Mouse (Mus musculus) granulocyte monocyte progenitor cell, adult 5-6 weeks (primary cell): ENCODE results near the gene Exoc3l4. TPM values are rescaled to one million over a fixed set of nuclear protein-coding genes. Genes with fewer than 3 reads are reported as not detected.

Experiments used
- ATAC-seq: replicated peaks from 2 replicates; pipeline ENCODE4 v1.8.0; 2016; ENCODE audit warnings: mild to moderate bottlenecking, moderate TSS enrichment, inconsistent platforms; ENCODE audit not compliant: poor library complexity, severe bottlenecking
- total RNA-seq, 2 experiments: library from RNA; stranded (forward) in 1 of 2; stranded (reverse) in 1 of 2; fragments of 200-712, 200-1000 nt in 1 of 2; fragments of >200 nt in 1 of 2; fragmentation: Nextera tagmentation in 1 of 2; gene quantifications; 2 replicates each; pipeline ENCODE4 v1.2.3; 2014 to 2017

Exoc3l4 gene
- total RNA-seq, 2 experiments from 2014 or later, result 0.26 TPM; not detected in 1

GRCm38 (mm10) chr12:111445890-111446613 is 29.2 kb downstream of the Exoc3l4 start:
- ATAC-seq, result no peak

DNA sequence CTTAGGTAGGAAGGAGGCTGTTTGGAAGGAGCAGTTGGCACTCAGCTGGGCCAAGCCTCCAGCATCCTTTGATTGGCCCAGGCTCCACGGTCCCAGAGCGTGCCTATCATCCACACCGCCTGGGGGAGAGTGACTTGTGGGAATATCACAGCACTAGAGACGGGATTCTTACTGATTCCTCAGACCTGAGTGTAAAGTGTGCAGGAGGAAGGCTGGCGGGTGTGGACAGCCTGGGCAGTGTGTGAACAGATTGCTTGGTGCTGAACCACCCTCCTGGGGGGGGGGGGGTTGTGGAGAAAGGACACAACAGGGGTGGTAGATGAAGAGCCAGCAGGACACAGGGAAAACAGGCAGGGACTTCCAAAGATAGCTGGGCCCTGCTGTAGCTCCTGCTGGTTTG is 29.9 kb downstream of the Exoc3l4 start:
- ATAC-seq, result no peak

- ATAC-seq, result no peak
These were observed 30.5 kb downstream of the Exoc3l4 start for GRCm38 (mm10) chr12:111447350-111447749.

DNA sequence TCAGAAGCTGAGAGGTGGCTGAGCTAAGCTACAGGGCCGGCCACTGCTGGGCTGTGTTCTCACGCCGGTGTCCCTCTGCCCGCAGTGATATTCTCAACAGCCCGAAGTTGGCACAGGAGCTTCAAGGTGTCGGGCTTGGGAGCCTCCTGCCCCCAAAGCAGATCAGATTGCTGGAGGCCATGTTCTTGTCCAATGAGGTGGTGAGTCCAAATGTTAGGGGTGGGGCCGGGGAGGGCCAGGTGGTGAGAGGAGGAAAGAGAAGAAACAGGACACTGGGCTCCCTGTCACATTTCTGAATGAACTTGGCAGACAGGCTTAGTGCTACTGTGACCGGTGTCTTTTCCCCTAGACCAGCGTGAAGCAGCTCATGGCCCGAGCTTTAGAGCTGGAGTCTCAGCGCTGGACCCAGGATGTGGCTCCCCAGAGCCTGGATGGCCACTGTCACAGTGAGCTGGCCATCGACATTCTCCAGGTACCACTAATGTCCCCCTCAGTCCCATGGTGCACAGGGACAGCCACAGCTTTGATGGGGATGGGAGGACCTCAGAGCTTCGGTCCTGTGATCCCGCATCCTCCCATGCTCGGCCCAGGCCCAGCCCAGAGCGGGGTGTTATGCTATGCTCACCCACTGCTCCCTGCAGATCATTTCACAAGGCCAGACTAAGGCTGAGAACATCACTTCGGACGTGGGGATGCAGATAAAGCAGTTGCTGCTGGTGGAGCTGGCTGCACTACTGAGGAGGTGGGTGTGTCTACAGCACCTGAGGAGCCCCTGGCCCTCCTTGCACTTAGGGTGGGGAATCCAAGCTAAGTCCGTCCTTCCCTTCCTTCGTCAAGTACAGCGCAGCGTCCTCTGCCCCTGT is 31.3 kb downstream of the Exoc3l4 start:
- no peak for ATAC-seq

DNA sequence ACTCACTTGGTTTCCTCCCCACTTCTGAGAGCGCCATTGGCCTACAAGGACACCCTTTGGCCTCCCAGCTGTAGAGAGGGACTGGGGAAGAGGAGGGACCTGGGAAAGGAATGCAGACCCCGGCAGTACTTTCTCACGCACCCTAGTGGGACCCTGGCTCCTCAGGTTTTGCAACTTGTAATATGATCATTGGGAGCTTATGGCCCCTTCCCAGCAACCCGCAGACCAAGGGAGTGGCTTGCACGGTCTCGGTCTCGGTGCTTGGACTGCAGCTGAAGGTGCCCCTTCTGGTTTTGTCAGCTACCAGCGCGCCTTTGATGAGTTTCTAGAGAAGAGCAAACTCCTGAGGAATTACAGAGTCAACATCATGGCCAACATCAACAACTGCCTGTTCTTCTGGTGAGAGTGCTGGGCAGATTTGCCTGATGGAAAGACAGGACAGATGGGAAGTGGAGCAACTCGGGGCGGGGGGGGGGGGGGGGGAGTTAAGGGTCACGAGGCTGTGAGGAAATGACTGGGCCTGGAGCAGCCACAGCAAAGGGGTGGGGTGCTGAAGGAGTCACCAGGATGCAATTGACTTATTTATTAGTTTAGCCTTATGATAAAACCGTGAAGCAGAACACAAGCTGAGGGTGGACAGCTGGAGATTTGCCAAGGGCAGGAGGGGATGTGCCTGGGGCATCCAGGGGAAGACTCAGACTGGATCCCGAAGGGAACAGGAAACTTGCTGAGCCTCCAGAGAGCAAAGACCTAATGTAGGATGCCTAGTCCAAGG is 32.3 kb downstream of the Exoc3l4 start:
- ATAC-seq, result peak; percentile 64

DNA sequence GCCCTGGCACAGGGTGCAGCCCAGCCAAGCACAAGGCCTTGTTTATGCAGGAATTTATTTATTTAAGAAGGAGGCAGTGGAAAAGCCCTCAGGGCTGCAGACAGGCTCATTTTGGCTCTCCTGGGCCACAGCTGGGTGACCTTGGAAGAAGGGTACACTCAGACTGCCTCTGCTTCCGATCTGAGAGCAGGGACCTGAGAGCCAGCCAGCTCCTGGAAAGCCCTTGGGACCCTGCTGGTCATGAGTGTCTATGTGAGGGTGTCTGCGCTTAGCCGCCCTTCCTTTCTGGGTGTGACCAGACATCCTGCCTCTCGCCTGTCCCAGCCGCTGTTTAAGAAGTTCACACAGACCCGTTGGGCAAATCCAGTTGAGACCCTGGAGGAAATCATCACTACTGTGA is 33.5 kb downstream of the Exoc3l4 start:
- no peak for ATAC-seq

DNA sequence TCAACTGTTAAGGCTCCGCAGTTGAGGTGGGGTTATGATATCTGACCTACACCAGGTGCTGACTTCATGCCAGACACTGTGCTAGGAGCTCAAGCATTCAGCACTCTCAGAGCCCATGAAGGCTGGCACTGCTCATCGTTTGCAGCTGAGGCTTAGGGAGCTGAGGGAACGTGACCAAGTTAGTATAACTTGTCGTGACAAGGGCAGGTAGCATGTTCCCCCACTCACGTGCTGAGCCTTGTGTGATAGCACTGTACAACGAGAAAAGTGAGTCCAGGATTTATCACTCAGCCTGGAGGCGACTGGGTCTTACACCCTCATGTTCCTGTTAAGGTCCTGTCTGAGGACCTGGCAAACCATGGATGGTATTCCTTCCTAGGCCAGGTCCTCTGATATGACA is 34.7 kb downstream of the Exoc3l4 start:
- no peak for ATAC-seq

DNA sequence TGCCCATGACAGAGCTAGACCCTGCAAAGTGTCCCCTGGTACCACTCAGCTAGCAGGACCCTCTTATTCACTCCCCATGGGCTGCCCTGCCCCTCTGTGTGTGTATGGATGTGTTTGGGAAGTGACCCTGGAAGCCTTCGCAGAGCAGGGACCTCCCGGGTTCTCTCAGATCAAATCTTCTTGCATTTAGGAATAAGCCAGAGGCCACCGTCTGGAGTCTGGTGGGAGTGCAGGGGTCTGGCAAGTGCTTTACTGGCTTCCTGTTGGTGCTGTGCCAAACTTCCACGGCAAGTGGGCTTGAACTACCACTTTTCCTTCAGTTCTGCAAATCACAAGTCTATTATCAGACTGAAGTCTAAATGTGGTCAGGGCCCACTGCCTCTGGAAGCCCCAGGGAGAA is 37.2 kb downstream of the Exoc3l4 start:
- peak; percentile 22; the same call in 1 of the 2 replicates for ATAC-seq

DNA sequence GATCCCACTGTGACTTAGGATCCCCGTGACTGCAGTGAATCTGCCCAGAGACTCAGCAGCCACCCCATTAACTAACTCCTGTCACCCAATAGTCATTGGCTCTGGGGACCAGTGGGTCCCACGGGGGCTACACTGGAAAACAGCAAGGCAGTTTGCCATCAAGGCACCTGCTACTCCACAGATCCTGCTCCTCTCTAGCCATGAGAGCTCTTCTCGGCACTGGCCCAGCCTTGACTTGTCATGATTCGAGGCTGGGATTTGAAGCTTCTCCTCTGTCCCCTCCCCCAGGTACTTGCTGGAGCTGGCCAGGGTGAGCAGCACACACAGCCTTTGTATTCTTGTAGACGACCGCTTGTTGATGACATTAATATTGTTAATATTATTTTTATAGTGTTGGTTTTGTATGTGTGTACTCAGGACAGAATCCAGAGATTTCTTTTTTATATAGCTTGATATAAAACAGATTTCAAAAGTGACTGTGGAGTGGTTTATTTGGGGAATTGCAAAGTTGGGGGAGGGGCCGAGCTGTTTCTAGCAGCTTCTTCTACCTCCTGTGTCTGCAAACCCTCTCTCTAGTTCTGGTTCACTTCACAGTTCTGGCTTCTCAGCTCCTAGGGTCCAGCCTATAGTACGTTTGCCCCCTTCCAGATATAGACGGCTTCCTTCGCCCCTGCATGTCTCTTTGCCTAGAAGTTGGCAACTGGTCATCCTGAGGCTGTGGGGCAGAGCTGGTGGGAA is 37.9 kb downstream of the Exoc3l4 start:
- ATAC-seq, result no peak

GRCm38 (mm10) chr12:111455311-111455846 is 38.6 kb downstream of the Exoc3l4 start:
- no peak for ATAC-seq

DNA sequence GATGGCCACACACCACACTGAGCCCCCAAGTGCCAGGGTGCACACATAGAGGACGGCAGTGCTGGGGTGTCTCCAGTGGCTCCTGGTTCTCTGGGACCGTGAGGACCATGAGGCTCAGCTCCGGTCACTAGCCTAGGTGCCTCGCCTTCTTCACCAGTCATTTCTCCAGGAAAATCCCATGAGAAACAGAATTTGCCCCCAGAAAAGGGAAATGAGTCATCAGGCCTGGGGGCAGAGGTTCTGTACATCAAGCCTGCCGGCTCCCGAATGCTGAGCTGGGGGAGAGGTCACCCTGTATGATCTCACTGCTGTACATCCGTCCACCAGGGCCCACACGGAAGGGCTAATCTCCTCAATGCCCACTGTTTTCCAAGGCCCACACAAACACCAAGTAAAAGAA is 39.0 kb downstream of the Exoc3l4 start:
- no peak for ATAC-seq

GRCm38 (mm10) chr12:111457742-111458141 is 40.9 kb downstream of the Exoc3l4 start:
- no peak for ATAC-seq

- no peak for ATAC-seq
These were observed 46.8 kb downstream of the Exoc3l4 start for GRCm38 (mm10) chr12:111463570-111463969.

GRCm38 (mm10) chr12:111466369-111466768 is 49.6 kb downstream of the Exoc3l4 start:
- no peak for ATAC-seq

- ATAC-seq, result no peak
These were observed 51.4 kb downstream of the Exoc3l4 start for GRCm38 (mm10) chr12:111468206-111468605.

GRCm38 (mm10) chr12:111469507-111469906 is 52.7 kb downstream of the Exoc3l4 start:
- peak; percentile 74 for ATAC-seq

DNA sequence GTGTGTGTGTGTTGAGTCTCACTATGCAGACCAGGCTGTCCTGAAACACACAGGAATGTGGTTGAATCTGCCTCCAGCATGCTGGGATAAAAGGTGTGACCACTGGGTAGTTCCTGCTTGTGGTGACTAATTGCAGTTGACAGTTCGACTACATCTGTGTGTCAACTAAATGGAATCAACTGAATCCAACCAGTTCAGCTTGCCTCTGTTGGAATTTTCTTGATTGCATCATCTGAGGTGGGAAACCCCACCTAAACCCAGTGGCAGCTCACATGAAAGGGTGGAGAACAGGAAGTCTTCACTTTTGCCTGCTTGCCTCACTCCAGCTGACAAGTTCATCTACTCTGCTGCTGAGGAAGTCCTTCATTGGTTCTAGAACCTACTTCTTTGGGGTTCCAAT is 54.3 kb downstream of the Exoc3l4 start:
- ATAC-seq, result peak; percentile 55

DNA sequence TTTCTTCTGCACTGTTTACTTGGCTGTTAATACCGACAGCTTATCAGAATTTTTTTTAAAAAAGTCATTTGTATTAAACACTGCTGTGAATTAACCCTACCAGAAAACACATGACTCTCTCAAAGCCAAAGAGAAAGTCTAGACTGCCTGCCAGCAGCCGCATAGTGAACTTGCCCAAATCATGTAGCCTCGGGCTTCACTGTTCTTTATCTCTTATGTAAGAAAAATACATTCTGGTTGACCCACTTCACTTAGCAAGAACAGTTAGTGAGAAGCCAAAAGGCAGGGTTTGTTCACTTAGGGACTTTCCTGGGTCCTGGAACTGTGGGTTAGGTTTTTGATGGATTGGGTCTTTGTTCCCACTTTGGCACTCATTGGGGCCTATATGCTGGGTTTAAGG is 54.9 kb downstream of the Exoc3l4 start:
- ATAC-seq, result no peak

- no peak for ATAC-seq
These were observed 56.1 kb downstream of the Exoc3l4 start for GRCm38 (mm10) chr12:111472886-111473285.

DNA sequence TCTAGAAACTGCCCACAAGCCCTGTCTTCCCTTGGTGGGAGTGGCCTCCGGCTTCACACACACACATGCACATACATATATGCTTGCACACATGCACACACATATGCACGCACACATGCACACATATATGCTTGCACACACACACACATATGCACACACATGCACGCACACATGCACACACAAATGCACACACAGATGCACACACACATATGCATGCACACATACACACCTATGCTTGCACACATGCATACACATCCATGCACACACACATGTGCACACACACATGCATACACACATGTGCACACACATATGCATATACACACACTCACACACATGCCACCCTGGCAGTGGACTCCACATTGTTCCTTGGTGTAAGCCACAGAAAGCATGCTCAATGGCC is 57.6 kb downstream of the Exoc3l4 start:
- no peak for ATAC-seq
